Mouse (Mus musculus) liver (tissue): ENCODE measurements at regions not wholly inside any gene's neighbourhood (a gene's known extent, or its start where the extent isn't known, plus 50 kb on each side); places are given as distances from the start of the nearest gene placed in this dataset.

Experiments used
- DNase-seq: peaks from one replicate; pipeline ENCODE4 v3.0.0-alpha.2; 2020; ENCODE audit warnings: mixed read lengths

- DNase-seq: no peak
Observed at GRCm38 (mm10) chr4:52666768-52667480, 70.8 kb downstream of the Toporsl start.

- no peak for DNase-seq
Observed at GRCm38 (mm10) chr4:52709563-52709962, 104.8 kb upstream of the Olfr275 start.

GRCm38 (mm10) chr4:52726203-52726602, 88.2 kb upstream of the Olfr275 start:
- DNase-seq: no peak

GRCm38 (mm10) chr4:52726625-52727297, 87.6 kb upstream of the Olfr275 start:
- peak; percentile 42 for DNase-seq

GRCm38 (mm10) chr4:52733141-52733540, 81.3 kb upstream of the Olfr275 start:
- no peak for DNase-seq

GRCm38 (mm10) chr4:52739543-52740474, 74.6 kb upstream of the Olfr275 start:
- DNase-seq: no peak

GRCm38 (mm10) chr4:52752838-52753509, 61.4 kb upstream of the Olfr275 start:
- no peak for DNase-seq
